11 mouse cellular contexts compared by ENCODE assay signal in the genomic region with DNA sequence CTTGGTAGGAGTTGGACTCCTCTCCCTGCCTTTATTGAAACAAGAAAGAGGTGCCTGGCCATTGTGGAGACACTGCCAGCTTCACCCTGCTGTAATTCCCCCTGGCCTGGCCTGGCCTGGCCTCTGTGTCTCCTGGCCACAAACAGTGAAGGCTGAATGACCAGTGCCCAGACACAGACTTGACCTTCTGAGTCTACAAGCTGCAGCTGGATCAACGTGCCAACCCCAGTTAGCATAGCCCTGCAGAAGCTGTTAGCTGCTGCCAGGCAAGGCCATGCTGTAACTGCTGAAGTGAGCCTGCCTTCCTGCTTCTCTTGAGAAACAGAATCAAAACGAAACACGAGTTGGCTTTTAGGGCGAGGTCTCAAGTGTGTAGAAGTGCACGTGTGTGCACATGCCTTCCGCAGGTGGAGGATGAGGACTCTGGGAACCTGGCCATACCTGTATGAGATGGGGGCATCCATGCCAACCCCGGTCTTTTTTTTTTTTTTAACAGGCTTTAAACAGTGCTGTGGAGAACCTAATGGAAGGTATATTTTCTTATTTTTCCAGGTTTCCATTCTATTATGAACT.
DNase-seq lines count a peak whose midpoint lies in the region; ATAC-seq lines count a peak whose summit lies in the region.
"Had no signal": no experiment of that assay in that cellular context is flagged by ENCODE, and none has a peak within 500 bp of the region (broad histone marks: within the 10 kb centered on the region; RNA-seq: fewer than 3 reads in every experiment).

No protein-coding gene starts in this region.

- peak; percentile 31 for ATAC-seq in frontal cortex, adult (ENCODE audit: low TSS enrichment)

- DNase-seq in frontal cortex, postnatal 25 days (ENCODE audit: low spot score in 2 of 2) = no peak
- peak; percentile 24 for DNase-seq in ovary, adult 18-20 months (ENCODE audit: low spot score)
- no peak for DNase-seq in ovary, postnatal 10 days (ENCODE audit: low spot score)
- DNase-seq in lung, adult 18-20 months = peak; percentile 16 to 29
- DNase-seq in skeletal muscle tissue, adult 2 months (ENCODE audit: low read depth, low spot score) = peak; percentile 60
- no peak for DNase-seq in kidney, adult 8-10 months
- DNase-seq in thymus, adult 18-20 months = no peak
- DNase-seq: B cell, adult 2 months; cerebellum, postnatal 25 days; kidney, adult 18-20 months had no signal

Comparison
In these comparisons a context has a peak if more than half of its experiments do, and no peak if none do; other contexts are left out.
1. DNase-seq: peak in ovary, adult 18-20 months (single experiment), lung, adult 18-20 months (2 of 2) and skeletal muscle tissue, adult 2 months (single experiment); none in frontal cortex, postnatal 25 days (0 of 2), ovary, postnatal 10 days (single experiment), kidney, adult 8-10 months (0 of 2) and thymus, adult 18-20 months (0 of 2).